Mouse (Mus musculus): ENCODE measurements around the gene Ust.

GRCm38 (mm10) chr10:8482779-8483178 is 35.8 kb downstream of the Ust start:
- TF ChIP-seq CTCF (conservative IDR thresholded peaks at IDR 0.05; ENCODE audit: insufficient read depth, insufficient read length, low read depth, low read length), result no peak
- TF ChIP-seq POLR2A (IDR thresholded peaks at IDR 0.05; ENCODE audit: low read depth, low read length), result no peak
